Mouse (Mus musculus): ENCODE measurements around the gene Ankrd13a. TPM values are rescaled to one million over a fixed set of nuclear protein-coding genes. Genes with fewer than 3 reads are reported as not detected.

Gene Ankrd13a
- total and polyA plus RNA-seq, 2 experiments = 11.4 to 15.9 TPM

GRCm38 (mm10) chr5:114737090-114737887 is 37.2 kb upstream of the Ankrd13a start:
- Histone ChIP-seq H3K4me3 (ENCODE audit: insufficient read depth, low read depth, low read length) (no peak overlapping the region), H3K27ac (replicated peaks; ENCODE audit: insufficient read depth, low read depth, low read length) (no peak overlapping the region), H3K27me3 (ENCODE audit: control insufficient read depth, insufficient read depth, low read length) (no peaks in the 10 kb centered on the region), H3K36me3 (ENCODE audit: control insufficient read depth, insufficient read depth, low read length) (peaks cover 24% of the 10 kb centered on the region; the same call in 1 of the 2 replicates), H3K9ac (ENCODE audit: low read depth, low read length) (no peak overlapping the region), H3K79me2 (ENCODE audit: control insufficient read depth, insufficient read depth, low read length) (no peaks in the 10 kb centered on the region), H3K4me1 (ENCODE audit: control insufficient read depth, insufficient read depth, low read length) (peaks cover 2% of the 10 kb centered on the region; the same call in 1 of the 2 replicates)
- 73% methylated on average over 21 of the region's 21 CpGs for WGBS
- no peak for DNase-seq (ENCODE audit: extremely low read depth, low read depth, low spot score)
- TF ChIP-seq CTCF (IDR thresholded peaks at IDR 0.05; ENCODE audit: low read depth, low read length) (no peak), POLR2A (IDR thresholded peaks at IDR 0.05; ENCODE audit: extremely low read depth, insufficient read depth, low read length) (no peak)

- no peak overlapping the region for H3K27ac ChIP-seq (replicated peaks; ENCODE audit: insufficient read depth, low read depth, low read length)
- DNase-seq (ENCODE audit: extremely low read depth, low read depth, low spot score) = peak; percentile 14
Observed at GRCm38 (mm10) chr5:114738707-114739241, 35.7 kb upstream of the Ankrd13a start.

GRCm38 (mm10) chr5:114740595-114740994 is 33.9 kb upstream of the Ankrd13a start:
- H3K4me3 ChIP-seq (ENCODE audit: insufficient read depth, low read depth, low read length) = no peak overlapping the region
- no peak overlapping the region for H3K27ac ChIP-seq (replicated peaks; ENCODE audit: insufficient read depth, low read depth, low read length)
- 76% methylated on average over 4 of the region's 4 CpGs for WGBS
- no peak overlapping the region for H3K9ac ChIP-seq (ENCODE audit: low read depth, low read length)
- no peaks in the 10 kb centered on the region for H3K27me3 ChIP-seq (ENCODE audit: control insufficient read depth, insufficient read depth, low read length)
- H3K4me1 ChIP-seq (ENCODE audit: control insufficient read depth, insufficient read depth, low read length) = peaks cover 2% of the 10 kb centered on the region; the same call in 1 of the 2 replicates
- TF ChIP-seq POLR2A (IDR thresholded peaks at IDR 0.05; ENCODE audit: extremely low read depth, insufficient read depth, low read length) (no peak), CTCF (IDR thresholded peaks at IDR 0.05; ENCODE audit: low read depth, low read length) (no peak)
- peaks cover 42% of the 10 kb centered on the region for H3K36me3 ChIP-seq (ENCODE audit: control insufficient read depth, insufficient read depth, low read length)
- no peaks in the 10 kb centered on the region for H3K79me2 ChIP-seq (ENCODE audit: control insufficient read depth, insufficient read depth, low read length)
- DNase-seq (ENCODE audit: extremely low read depth, low read depth, low spot score) = no peak

More at GRCm38 (mm10) chr5:114738707-114739241, 35.7 kb upstream of the Ankrd13a start:
- no peaks in the 10 kb centered on the region for H3K79me2 ChIP-seq (ENCODE audit: control insufficient read depth, insufficient read depth, low read length)
- no peak overlapping the region for H3K9ac ChIP-seq (ENCODE audit: low read depth, low read length)
- peaks cover 32% of the 10 kb centered on the region for H3K36me3 ChIP-seq (ENCODE audit: control insufficient read depth, insufficient read depth, low read length)
- TF ChIP-seq CTCF (IDR thresholded peaks at IDR 0.05; ENCODE audit: low read depth, low read length) (no peak), POLR2A (IDR thresholded peaks at IDR 0.05; ENCODE audit: extremely low read depth, insufficient read depth, low read length) (no peak)
- H3K27me3 ChIP-seq (ENCODE audit: control insufficient read depth, insufficient read depth, low read length) = no peaks in the 10 kb centered on the region
- peaks cover 2% of the 10 kb centered on the region; the same call in 1 of the 2 replicates for H3K4me1 ChIP-seq (ENCODE audit: control insufficient read depth, insufficient read depth, low read length)
- no peak overlapping the region for H3K4me3 ChIP-seq (ENCODE audit: insufficient read depth, low read depth, low read length)
- WGBS = 62% methylated on average over 12 of the region's 12 CpGs

- 97% methylated on average over 10 of the region's 10 CpGs for WGBS
- no peak for TF ChIP-seq CTCF (IDR thresholded peaks at IDR 0.05; ENCODE audit: low read depth, low read length)
- TF ChIP-seq POLR2A (IDR thresholded peaks at IDR 0.05; ENCODE audit: extremely low read depth, insufficient read depth, low read length) = no peak
- no peak for DNase-seq (ENCODE audit: extremely low read depth, low read depth, low spot score)
- Histone ChIP-seq H3K4me1 (ENCODE audit: control insufficient read depth, insufficient read depth, low read length) (peaks cover 2% of the 10 kb centered on the region; the same call in 1 of the 2 replicates), H3K4me3 (ENCODE audit: insufficient read depth, low read depth, low read length) (no peak overlapping the region), H3K27ac (replicated peaks; ENCODE audit: insufficient read depth, low read depth, low read length) (no peak overlapping the region), H3K79me2 (ENCODE audit: control insufficient read depth, insufficient read depth, low read length) (no peaks in the 10 kb centered on the region), H3K9ac (ENCODE audit: low read depth, low read length) (no peak overlapping the region), H3K27me3 (ENCODE audit: control insufficient read depth, insufficient read depth, low read length) (no peaks in the 10 kb centered on the region), H3K36me3 (ENCODE audit: control insufficient read depth, insufficient read depth, low read length) (peaks cover 40% of the 10 kb centered on the region)
Observed at GRCm38 (mm10) chr5:114742572-114742971, 31.9 kb upstream of the Ankrd13a start.

- no peak overlapping the region for H3K9ac ChIP-seq (ENCODE audit: low read depth, low read length)
- peaks cover 2% of the 10 kb centered on the region; the same call in 1 of the 2 replicates for H3K4me1 ChIP-seq (ENCODE audit: control insufficient read depth, insufficient read depth, low read length)
- no peak overlapping the region for H3K4me3 ChIP-seq (ENCODE audit: insufficient read depth, low read depth, low read length)
- H3K79me2 ChIP-seq (ENCODE audit: control insufficient read depth, insufficient read depth, low read length) = no peaks in the 10 kb centered on the region
- WGBS = 94% methylated on average over 13 of the region's 13 CpGs
- TF ChIP-seq POLR2A (IDR thresholded peaks at IDR 0.05; ENCODE audit: extremely low read depth, insufficient read depth, low read length) = no peak
- TF ChIP-seq CTCF (IDR thresholded peaks at IDR 0.05; ENCODE audit: low read depth, low read length) = no peak
- H3K27ac ChIP-seq (replicated peaks; ENCODE audit: insufficient read depth, low read depth, low read length) = no peak overlapping the region
- no peak for DNase-seq (ENCODE audit: extremely low read depth, low read depth, low spot score)
- H3K36me3 ChIP-seq (ENCODE audit: control insufficient read depth, insufficient read depth, low read length) = peaks cover 43% of the 10 kb centered on the region
- H3K27me3 ChIP-seq (ENCODE audit: control insufficient read depth, insufficient read depth, low read length) = no peaks in the 10 kb centered on the region
Observed at GRCm38 (mm10) chr5:114742998-114743696, 31.3 kb upstream of the Ankrd13a start.
